Mouse (Mus musculus): ENCODE results near the gene Kdelr1. TPM values are rescaled to one million over a fixed set of nuclear protein-coding genes. Genes with fewer than 3 reads are reported as not detected.

The Kdelr1 gene
- polyA plus RNA-seq, 1 experiment from 2014 or later, result 41.2 TPM

GRCm38 (mm10) chr7:45922928-45923761 lies 50.6 kb downstream of the Kdelr1 start:
- peaks cover 53% of the 10 kb centered on the region for H3K4me1 ChIP-seq
- peak overlapping the region; percentile 56 for H3K4me3 ChIP-seq
- peak; percentile 95 for DNase-seq (ENCODE audit: low spot score)
- peak overlapping the region; percentile 91 for H3K27ac ChIP-seq
- no peaks in the 10 kb centered on the region for H3K9me3 ChIP-seq (replicated peaks)
- under 1% methylated on average over 37 of the region's 37 CpGs for WGBS
- H3K36me3 ChIP-seq, result no peaks in the 10 kb centered on the region
- peaks cover 14% of the 10 kb centered on the region for H3K27me3 ChIP-seq (ENCODE audit: low read depth, poor library complexity, severe bottlenecking)

GRCm38 (mm10) chr7:45923762-45924428 lies 51.3 kb downstream of the Kdelr1 start, which contains the start of gene Ccdc114:
Gene Ccdc114, plus strand, starts transcription at chr7:45924072.
- peak; percentile 68 for DNase-seq (ENCODE audit: low spot score)
- H3K9me3 ChIP-seq (replicated peaks), result no peaks in the 10 kb centered on the region
- H3K4me1 ChIP-seq, result peaks cover 55% of the 10 kb centered on the region
- no peaks in the 10 kb centered on the region for H3K36me3 ChIP-seq
- peak within 1 kb of the TSS; percentile 56 for H3K4me3 ChIP-seq
- WGBS, result 4% methylated on average over 24 of the region's 24 CpGs
- peaks cover 22% of the 10 kb centered on the region for H3K27me3 ChIP-seq (ENCODE audit: low read depth, poor library complexity, severe bottlenecking)
- peak within 1 kb of the TSS; percentile 91 for H3K27ac ChIP-seq

- peaks cover 27% of the 10 kb centered on the region for H3K27me3 ChIP-seq (ENCODE audit: low read depth, poor library complexity, severe bottlenecking)
- H3K27ac ChIP-seq, result peak overlapping the region; percentile 91
- DNase-seq (ENCODE audit: low spot score), result peak; percentile 52
Observed at GRCm38 (mm10) chr7:45924429-45924816, 51.9 kb downstream of the Kdelr1 start.

GRCm38 (mm10) chr7:45928626-45929295 lies 56.2 kb downstream of the Kdelr1 start:
- Histone ChIP-seq H3K27ac (no peak overlapping the region), H3K4me1 (peaks cover 14% of the 10 kb centered on the region), H3K9me3 (replicated peaks) (no peaks in the 10 kb centered on the region), H3K36me3 (peaks cover 7% of the 10 kb centered on the region; the same call in 1 of the 2 replicates), H3K27me3 (ENCODE audit: low read depth, poor library complexity, severe bottlenecking) (peaks cover 32% of the 10 kb centered on the region), H3K4me3 (0 out of 2 replicates have a peak overlapping the region, but pooled peaks have one; percentile 16)
- DNase-seq (ENCODE audit: low spot score), result no peak
- 15% methylated on average over 20 of the region's 23 CpGs for WGBS

More at GRCm38 (mm10) chr7:45924429-45924816, 51.9 kb downstream of the Kdelr1 start:
- 8% methylated on average over 14 of the region's 14 CpGs for WGBS
- Histone ChIP-seq H3K9me3 (replicated peaks) (no peaks in the 10 kb centered on the region), H3K4me3 (peak overlapping the region; percentile 56), H3K4me1 (peaks cover 52% of the 10 kb centered on the region), H3K36me3 (no peaks in the 10 kb centered on the region)

- Histone ChIP-seq H3K4me3 (no peak overlapping the region), H3K36me3 (peaks cover 7% of the 10 kb centered on the region; the same call in 1 of the 2 replicates), H3K27me3 (ENCODE audit: low read depth, poor library complexity, severe bottlenecking) (peaks cover 32% of the 10 kb centered on the region), H3K4me1 (peaks cover 4% of the 10 kb centered on the region; the same call in 1 of the 2 replicates), H3K27ac (no peak overlapping the region), H3K9me3 (replicated peaks) (no peaks in the 10 kb centered on the region)
- DNase-seq (ENCODE audit: low spot score), result no peak
- 88% methylated on average over 1 of the region's 1 CpGs for WGBS
Observed at GRCm38 (mm10) chr7:45929688-45930087, 57.1 kb downstream of the Kdelr1 start.

Other genes with a start within 250 kb of the Kdelr1 start
- 8.0 and 8.3 TPM in 2 replicates for gene Rasip1, start 245.3 kb upstream of the Kdelr1 start, polyA plus RNA-seq (2016; fragmentation: Nextera tagmentation; extraction: Ambion mirVana)
- gene Mamstr, start 232.8 kb upstream of the Kdelr1 start, polyA plus RNA-seq (2016; fragmentation: Nextera tagmentation; extraction: Ambion mirVana), result 2.2 and 3.2 TPM in 2 replicates
- 0.16 and 0.21 TPM in 2 replicates for gene Fut2, start 206.4 kb upstream of the Kdelr1 start, polyA plus RNA-seq (2016; fragmentation: Nextera tagmentation; extraction: Ambion mirVana)
- 0.16 and 0.39 TPM in 2 replicates for gene Ntn5, start 188.8 kb upstream of the Kdelr1 start, polyA plus RNA-seq (2016; fragmentation: Nextera tagmentation; extraction: Ambion mirVana)
- 0.54 and 0.83 TPM in 2 replicates for gene Sec1, start 178.4 kb upstream of the Kdelr1 start, polyA plus RNA-seq (2016; fragmentation: Nextera tagmentation; extraction: Ambion mirVana)
- 2.2 and 4.9 TPM in 2 replicates for gene Car11, start 172.9 kb upstream of the Kdelr1 start, polyA plus RNA-seq (2016; fragmentation: Nextera tagmentation; extraction: Ambion mirVana)
- 3.7 and 4.7 TPM in 2 replicates for gene Dbp, start 167.7 kb upstream of the Kdelr1 start, polyA plus RNA-seq (2016; fragmentation: Nextera tagmentation; extraction: Ambion mirVana)
- gene Rpl18, start 157.3 kb upstream of the Kdelr1 start, polyA plus RNA-seq (2016; fragmentation: Nextera tagmentation; extraction: Ambion mirVana), result 1,218 and 1,459 TPM in 2 replicates
- 45.5 and 49.3 TPM in 2 replicates for gene Sphk2, start 154.8 kb upstream of the Kdelr1 start, polyA plus RNA-seq (2016; fragmentation: Nextera tagmentation; extraction: Ambion mirVana)
- gene Fam83e, start 151.6 kb upstream of the Kdelr1 start, polyA plus RNA-seq (2016; fragmentation: Nextera tagmentation; extraction: Ambion mirVana), result 2.1 and 2.4 TPM in 2 replicates
- gene Spaca4, start 147.0 kb upstream of the Kdelr1 start, polyA plus RNA-seq (2016; fragmentation: Nextera tagmentation; extraction: Ambion mirVana), result not detected in 2 replicates
- gene Lmtk3, start 89.0 kb upstream of the Kdelr1 start, polyA plus RNA-seq (2016; fragmentation: Nextera tagmentation; extraction: Ambion mirVana), result 2.2 and 3.2 TPM in 2 replicates
- 1.8 and 2.1 TPM in 2 replicates for gene Sult2b1, start 88.1 kb upstream of the Kdelr1 start, polyA plus RNA-seq (2016; fragmentation: Nextera tagmentation; extraction: Ambion mirVana)
- 170 TPM in 2 replicates for gene Cyth2, start 58.2 kb upstream of the Kdelr1 start, polyA plus RNA-seq (2016; fragmentation: Nextera tagmentation; extraction: Ambion mirVana)
- gene Kcnj14, start 48.0 kb upstream of the Kdelr1 start, polyA plus RNA-seq (2016; fragmentation: Nextera tagmentation; extraction: Ambion mirVana), result 1.2 and 1.4 TPM in 2 replicates
- 116 and 156 TPM in 2 replicates for gene Grwd1, start 41.8 kb upstream of the Kdelr1 start, polyA plus RNA-seq (2016; fragmentation: Nextera tagmentation; extraction: Ambion mirVana)
- gene Grin2d, start 5.6 kb downstream of the Kdelr1 start, polyA plus RNA-seq (2016; fragmentation: Nextera tagmentation; extraction: Ambion mirVana), result 0.09 and 0.10 TPM in 2 replicates
- 1.4 and 1.5 TPM in 2 replicates for gene Syngr4, start 23.9 kb downstream of the Kdelr1 start, polyA plus RNA-seq (2016; fragmentation: Nextera tagmentation; extraction: Ambion mirVana)
- gene Tmem143, start 24.2 kb downstream of the Kdelr1 start, polyA plus RNA-seq (2016; fragmentation: Nextera tagmentation; extraction: Ambion mirVana), result 4.8 and 5.7 TPM in 2 replicates
- gene Emp3, start 48.6 kb downstream of the Kdelr1 start, polyA plus RNA-seq (2016; fragmentation: Nextera tagmentation; extraction: Ambion mirVana), result 18.5 and 34.5 TPM in 2 replicates
- 4.4 and 6.3 TPM in 2 replicates for gene Ccdc114, start 51.3 kb downstream of the Kdelr1 start, polyA plus RNA-seq (2016; fragmentation: Nextera tagmentation; extraction: Ambion mirVana)
- 0.10 and 0.20 TPM in 2 replicates for gene Abcc6, start 157.5 kb downstream of the Kdelr1 start, polyA plus RNA-seq (2016; fragmentation: Nextera tagmentation; extraction: Ambion mirVana)
- 27.0 and 29.6 TPM in 2 replicates for gene Nomo1, start 160.9 kb downstream of the Kdelr1 start, polyA plus RNA-seq (2016; fragmentation: Nextera tagmentation; extraction: Ambion mirVana)
- gene Kcnj11, start 228.0 kb downstream of the Kdelr1 start, polyA plus RNA-seq (2016; fragmentation: Nextera tagmentation; extraction: Ambion mirVana), result 0.06 and 0.13 TPM in 2 replicates

All from limb, embryonic 10.5 days (tissue).